ENCODE assay signal across 11 mouse cellular contexts in genomic region chr6:84590961-84591745, GRCm38 (mm10). TPM values are rescaled to one million over a fixed set of nuclear protein-coding genes. Genes with fewer than 3 reads are reported as not detected.
A peak's percentile ranks its signal among the peaks of the same experiment; 100 is the strongest.
DNase-seq lines count a peak whose midpoint lies in the region; ATAC-seq and TF ChIP-seq lines count a peak whose summit lies in the region.
"Had no signal": no experiment of that assay in that cellular context is flagged by ENCODE, and none has a peak within 500 bp of the region (broad histone marks: within the 10 kb centered on the region; RNA-seq: fewer than 3 reads in every experiment).

No protein-coding gene starts in this region.

- H3K36me3 ChIP-seq in kidney, embryonic 16.5 days (ENCODE audit: insufficient read depth, low read length) = no peaks in the 10 kb centered on the region
- no peaks in the 10 kb centered on the region for H3K36me3 ChIP-seq in intestine, postnatal 0 days (ENCODE audit: control insufficient read depth, insufficient read depth)
- H3K36me3 ChIP-seq in stomach, embryonic 15.5 days = no peaks in the 10 kb centered on the region

- no peak for ATAC-seq in kidney, embryonic 16.5 days (ENCODE audit: low FRiP score, low TSS enrichment)
- ATAC-seq in intestine, postnatal 0 days = peak; percentile 9; the same call in 1 of the 2 replicates
- 0 out of 2 replicates have a peak, but pooled peaks have one; percentile 30 for ATAC-seq in stomach, embryonic 15.5 days (ENCODE audit: insufficient read depth, low FRiP score, low read depth)
- no peak for ATAC-seq in megakaryocyte, adult 5-6 weeks (ENCODE audit: poor library complexity, severe bottlenecking)

- H3K9me3 ChIP-seq in kidney, embryonic 16.5 days (ENCODE audit: low read length) = no peaks in the 10 kb centered on the region
- no peaks in the 10 kb centered on the region for H3K9me3 ChIP-seq in intestine, postnatal 0 days (ENCODE audit: control insufficient read depth)
- no peaks in the 10 kb centered on the region for H3K9me3 ChIP-seq in stomach, embryonic 15.5 days

- no peak overlapping the region for H3K4me2 ChIP-seq in kidney, embryonic 16.5 days (replicated peaks; ENCODE audit: low read depth, low read length)
- H3K4me2 ChIP-seq in intestine, postnatal 0 days (replicated peaks; ENCODE audit: low read depth) = no peak overlapping the region
- H3K4me2 ChIP-seq in stomach, embryonic 15.5 days = no peak overlapping the region

- peaks cover 34% of the 10 kb centered on the region for H3K4me1 ChIP-seq in kidney, embryonic 16.5 days (ENCODE audit: insufficient read depth, low read length)
- peaks cover 6% of the 10 kb centered on the region; the same call in 1 of the 2 replicates for H3K4me1 ChIP-seq in intestine, postnatal 0 days (replicated peaks; ENCODE audit: control insufficient read depth, insufficient read depth, low read length)
- peaks cover 36% of the 10 kb centered on the region for H3K4me1 ChIP-seq in stomach, embryonic 15.5 days

- peak; percentile 65 for DNase-seq in kidney, adult 11 months
- peak; percentile 15 for DNase-seq in urinary bladder, adult 2 months (ENCODE audit: low spot score)
- no peak for DNase-seq in urinary bladder, postnatal 25 days (ENCODE audit: low spot score)
- DNase-seq in cerebellum, postnatal 4 days (ENCODE audit: low spot score in 2 of 2) = no peak

- no peak overlapping the region for H3K9ac ChIP-seq in kidney, embryonic 16.5 days (replicated peaks; ENCODE audit: low read length)
- no peak overlapping the region for H3K9ac ChIP-seq in intestine, postnatal 0 days (ENCODE audit: low read depth, low read length)
- H3K9ac ChIP-seq in stomach, embryonic 15.5 days = no peak overlapping the region

- H3K27ac ChIP-seq in kidney, embryonic 16.5 days (ENCODE audit: low read length) = no peak overlapping the region
- no peak overlapping the region for H3K27ac ChIP-seq in intestine, postnatal 0 days (ENCODE audit: low read depth, low read length)
- no peak overlapping the region for H3K27ac ChIP-seq in stomach, embryonic 15.5 days
- H3K27ac ChIP-seq: layer of hippocampus, adult 2 months had no signal

- 57% methylated on average over 6 of the region's 6 CpGs for WGBS in kidney, embryonic 16.5 days
- 38% methylated on average over 6 of the region's 6 CpGs for WGBS in intestine, postnatal 0 days
- WGBS in stomach, embryonic 15.5 days = 32% methylated on average over 6 of the region's 6 CpGs

- peaks cover 74% of the 10 kb centered on the region for H3K27me3 ChIP-seq in kidney, embryonic 16.5 days (ENCODE audit: insufficient read depth, low read length)
- peaks cover 40% of the 10 kb centered on the region for H3K27me3 ChIP-seq in intestine, postnatal 0 days (replicated peaks; ENCODE audit: control insufficient read depth, insufficient read depth, low read length)
- H3K27me3 ChIP-seq in stomach, embryonic 15.5 days (replicated peaks) = peaks cover 31% of the 10 kb centered on the region
- H3K27me3 ChIP-seq: Patski had no signal

- H3K4me3 ChIP-seq in kidney, embryonic 16.5 days (ENCODE audit: low read length) = no peak overlapping the region
- H3K4me3 ChIP-seq in intestine, postnatal 0 days (ENCODE audit: low read depth, low read length) = no peak overlapping the region
- H3K4me3 ChIP-seq in stomach, embryonic 15.5 days (replicated peaks) = no peak overlapping the region
- H3K4me3 ChIP-seq: layer of hippocampus, adult 2 months; myocyte had no signal

- TF ChIP-seq CTCF in intestine, postnatal 0 days (IDR thresholded peaks at IDR 0.05; ENCODE audit: low read depth) = no peak

RNA-seq across cellular contexts. Expression of gene Cyp26b1, which starts 2.6 kb away (rescaled TPM):
- 4.7 and 5.3 TPM in 2 replicates for polyA plus RNA-seq in kidney, embryonic 16.5 days (2015; fragmentation: Nextera tagmentation; extraction: Ambion mirVana)
- polyA plus RNA-seq in urinary bladder, adult 2 months (2012; rRNA removed) = 2.3 and 3.7 TPM in 2 replicates
- polyA plus RNA-seq in intestine, postnatal 0 days (2015; fragmentation: Nextera tagmentation; extraction: Ambion mirVana) = 0.46 and 0.50 TPM in 2 replicates
- polyA plus RNA-seq in stomach, embryonic 15.5 days (2015; fragmentation: Nextera tagmentation; extraction: Ambion mirVana) = 2.3 and 2.4 TPM in 2 replicates
- not detected in 2 replicates for total RNA-seq in megakaryocyte, adult 5-6 weeks (2015)
- total RNA-seq in megakaryocyte, adult 5-6 weeks (2017) = not detected in 2 replicates

Comparison
In these comparisons a context has a peak if more than half of its experiments do, and no peak if none do; other contexts are left out.
1. DNase-seq: peak in kidney, adult 11 months (single experiment) and urinary bladder, adult 2 months (single experiment); none in urinary bladder, postnatal 25 days (single experiment) and cerebellum, postnatal 4 days (0 of 2).
2. ATAC-seq: peak in intestine, postnatal 0 days (single experiment) and stomach, embryonic 15.5 days (single experiment); none in kidney, embryonic 16.5 days (single experiment) and megakaryocyte, adult 5-6 weeks (single experiment).